Mouse (Mus musculus) lung, embryonic 16.5 days (tissue): Measurements from ENCODE around the gene Pgpep1. TPM values are rescaled to one million over a fixed set of nuclear protein-coding genes. Genes with fewer than 3 reads are reported as not detected.

Experiments used
- ATAC-seq: fragments of 200-750 bp; cut with Nextera tagmentation; 2 replicates; pipeline ENCODE4 v1.8.0; 2017; ENCODE audit warnings: low read depth, mild to moderate bottlenecking, moderate library complexity
- H3K27ac ChIP-seq: fragments of 300-500 bp; sonication (generic); 2 replicates; pipeline ENCODE4 v1.5.1; 2014; ENCODE audit warnings: mild to moderate bottlenecking, control low read depth, low read length
- H3K27me3 ChIP-seq: fragments of 300-500 bp; sonication (generic); 2 replicates; pipeline ENCODE4 v1.6.1; 2014; ENCODE audit warnings: low read depth, low read length, mixed read lengths; ENCODE audit not compliant: control insufficient read depth, insufficient read depth
- H3K36me3 ChIP-seq: fragments of 300-500 bp; sonication (generic); 2 replicates; pipeline ENCODE4 v1.6.1; 2014; ENCODE audit warnings: low read length; ENCODE audit not compliant: control insufficient read depth, insufficient read depth
- H3K4me1 ChIP-seq: fragments of 300-500 bp; sonication (generic); replicated peaks from 2 replicates; pipeline ENCODE4 v1.6.1; 2014; ENCODE audit warnings: low read length, mixed read lengths; ENCODE audit not compliant: control insufficient read depth, insufficient read depth
- H3K4me2 ChIP-seq: fragments of 300-500 bp; sonication (generic); 2 replicates; pipeline ENCODE4 v1.6.1; 2014; ENCODE audit warnings: low read depth, low read length, control low read depth
- H3K4me3 ChIP-seq: fragments of 300-500 bp; sonication (generic); 2 replicates; pipeline ENCODE4 v1.5.1; 2014; ENCODE audit warnings: mild to moderate bottlenecking, low read length, control low read depth
- H3K9ac ChIP-seq: fragments of 300-500 bp; sonication (generic); 2 replicates; pipeline ENCODE4 v1.6.1; 2014; ENCODE audit warnings: low read length, control low read depth
- H3K9me3 ChIP-seq: fragments of 300-500 bp; sonication (generic); 2 replicates; pipeline ENCODE4 v1.6.1; 2016; ENCODE audit warnings: low read length; ENCODE audit not compliant: control insufficient read depth
- WGBS: fragments of 180-500 bp; shearing (Covaris S2); extraction: QIAGEN DNeasy Blood & Tissue Kit; methylation state at CpG from one replicate; pipeline ENCODE4 v1.1.7; 2014; 5-methylcytosine and 5-hydroxymethylcytosine counted together
- polyA plus RNA-seq: library from polyadenylated mRNA; unstranded; fragments of >200 nt; fragmentation: Nextera tagmentation; extraction: Ambion mirVana; gene quantifications from 2 replicates; pipeline ENCODE4 v1.2.1, GENCODE M21; 2015

The Pgpep1 gene
- polyA plus RNA-seq, 1 experiment from 2014 or later = 46.7 TPM

GRCm38 (mm10) chr8:70699834-70700554 lies 39.8 kb upstream of the Pgpep1 start:
- Histone ChIP-seq H3K9ac (peak overlapping the region; percentile 99), H3K27me3 (no peaks in the 10 kb centered on the region), H3K27ac (peak overlapping the region; percentile 97), H3K9me3 (no peaks in the 10 kb centered on the region), H3K36me3 (peaks cover 6% of the 10 kb centered on the region; the same call in 1 of the 2 replicates), H3K4me3 (peak overlapping the region; percentile 95), H3K4me1 (peaks cover 46% of the 10 kb centered on the region), H3K4me2 (peak overlapping the region; percentile 82)
- WGBS = under 1% methylated on average over 59 of the region's 59 CpGs
- peak; percentile 15; the same call in 1 of the 2 replicates for ATAC-seq

GRCm38 (mm10) chr8:70699116-70699833 lies 39.1 kb upstream of the Pgpep1 start:
- H3K4me2 ChIP-seq = peak overlapping the region; percentile 82
- no peaks in the 10 kb centered on the region for H3K27me3 ChIP-seq
- H3K27ac ChIP-seq = peak overlapping the region; percentile 97
- H3K9me3 ChIP-seq = no peaks in the 10 kb centered on the region
- peak; percentile 6; the same call in 1 of the 2 replicates for ATAC-seq
- under 1% methylated on average over 66 of the region's 89 CpGs for WGBS
- H3K4me3 ChIP-seq = peak overlapping the region; percentile 95
- H3K9ac ChIP-seq = peak overlapping the region; percentile 99
- H3K4me1 ChIP-seq = peaks cover 46% of the 10 kb centered on the region
- peaks cover 6% of the 10 kb centered on the region; the same call in 1 of the 2 replicates for H3K36me3 ChIP-seq

- Histone ChIP-seq H3K9me3 (no peaks in the 10 kb centered on the region), H3K27me3 (no peaks in the 10 kb centered on the region), H3K4me2 (peak within 1 kb of the TSS; percentile 82), H3K4me3 (peak within 1 kb of the TSS; percentile 95), H3K4me1 (peaks cover 50% of the 10 kb centered on the region), H3K36me3 (peaks cover 6% of the 10 kb centered on the region; the same call in 1 of the 2 replicates), H3K27ac (peak within 1 kb of the TSS; percentile 97), H3K9ac (peak within 1 kb of the TSS; percentile 99)
- under 1% methylated on average over 47 of the region's 69 CpGs for WGBS
- ATAC-seq = peak; percentile 89
Measured at GRCm38 (mm10) chr8:70698310-70699109, 38.3 kb upstream of the Pgpep1 start, which contains the start of gene Jund. Gene Jund (plus strand): TSS chr8:70698949.

DNA sequence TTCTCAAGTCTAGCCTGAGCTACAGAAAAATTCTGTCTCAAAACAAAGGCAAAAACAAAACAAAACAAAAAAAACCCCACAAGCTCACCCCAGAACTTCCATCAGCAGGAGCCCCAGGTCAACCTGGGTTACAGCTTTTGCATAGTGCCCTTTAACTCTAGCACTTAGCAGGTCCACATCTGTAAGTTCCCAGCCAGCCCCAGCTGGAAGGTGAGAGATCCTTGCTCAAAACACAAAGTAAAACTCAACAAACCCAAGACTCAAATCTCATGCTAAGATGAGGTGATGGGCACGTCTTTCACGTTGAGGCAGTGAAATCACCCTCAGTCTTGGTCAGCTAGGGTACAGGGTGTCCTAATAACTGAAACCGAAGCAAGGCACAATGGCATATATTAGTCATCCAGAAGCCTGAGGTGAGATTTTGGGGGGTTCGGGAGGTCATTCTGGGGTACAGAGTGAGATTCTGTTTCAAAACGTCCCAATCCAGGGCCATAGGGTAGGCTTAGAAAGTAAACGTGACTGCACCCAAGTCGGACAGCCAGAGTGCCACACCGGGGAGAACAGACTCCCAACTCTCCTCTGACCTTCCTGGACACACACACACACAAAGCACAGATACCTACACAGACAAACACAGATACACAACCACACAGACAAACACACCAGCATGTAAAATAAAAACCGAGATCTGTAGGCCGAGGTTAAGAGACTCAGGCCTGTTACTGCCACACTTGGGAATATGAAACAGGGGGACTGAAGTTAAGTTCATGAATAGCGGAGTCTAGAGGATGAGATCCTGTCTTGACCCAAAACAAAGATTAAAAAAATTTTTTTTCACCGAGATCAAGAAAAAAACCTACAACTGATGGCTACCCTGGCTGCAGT lies 37.4 kb upstream of the Pgpep1 start:
- H3K4me3 ChIP-seq = peak overlapping the region; percentile 95
- ATAC-seq = no peak
- peaks cover 6% of the 10 kb centered on the region; the same call in 1 of the 2 replicates for H3K36me3 ChIP-seq
- 61% methylated on average over 12 of the region's 12 CpGs for WGBS
- H3K9me3 ChIP-seq = no peaks in the 10 kb centered on the region
- H3K9ac ChIP-seq = peak overlapping the region; percentile 68
- no peaks in the 10 kb centered on the region for H3K27me3 ChIP-seq
- H3K4me2 ChIP-seq = peak overlapping the region; percentile 59
- peak overlapping the region; percentile 95 for H3K27ac ChIP-seq
- H3K4me1 ChIP-seq = peaks cover 51% of the 10 kb centered on the region

DNA sequence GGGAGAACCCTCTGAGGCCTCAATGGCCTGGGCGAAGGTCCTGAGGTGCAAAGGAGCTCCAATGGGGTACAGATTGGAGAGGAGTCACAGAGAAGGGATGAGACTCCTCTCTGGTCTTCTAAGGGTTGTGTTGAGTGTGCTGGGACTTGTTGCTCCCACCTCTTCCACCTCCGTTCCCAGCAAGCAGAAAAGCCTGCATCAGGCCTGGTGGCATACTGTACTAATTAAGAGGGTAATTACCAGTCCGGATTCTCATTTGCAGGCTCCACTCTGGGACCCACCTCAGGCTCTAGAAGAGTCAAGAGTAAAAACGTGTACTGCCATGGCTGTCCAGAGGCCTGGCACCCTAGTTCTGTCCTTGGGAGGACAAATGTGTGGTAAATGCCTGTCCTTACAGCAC lies 36.8 kb upstream of the Pgpep1 start:
- Histone ChIP-seq H3K9me3 (no peaks in the 10 kb centered on the region), H3K27ac (peak overlapping the region; percentile 95), H3K36me3 (peaks cover 6% of the 10 kb centered on the region; the same call in 1 of the 2 replicates), H3K27me3 (no peaks in the 10 kb centered on the region), H3K9ac (peak overlapping the region; percentile 65), H3K4me2 (peak overlapping the region; percentile 56), H3K4me1 (peaks cover 51% of the 10 kb centered on the region), H3K4me3 (peak overlapping the region; percentile 29)
- WGBS = 41% methylated on average over 4 of the region's 4 CpGs
- ATAC-seq = no peak

GRCm38 (mm10) chr8:70696019-70696885 lies 36.1 kb upstream of the Pgpep1 start:
- 3% methylated on average over 31 of the region's 31 CpGs for WGBS
- peak; percentile 10 for ATAC-seq
- Histone ChIP-seq H3K4me3 (peak overlapping the region; percentile 29), H3K4me1 (peaks cover 52% of the 10 kb centered on the region), H3K27me3 (no peaks in the 10 kb centered on the region), H3K36me3 (peaks cover 2% of the 10 kb centered on the region; the same call in 1 of the 2 replicates), H3K4me2 (peak overlapping the region; percentile 56), H3K9ac (peak overlapping the region; percentile 65), H3K27ac (peak overlapping the region; percentile 95), H3K9me3 (no peaks in the 10 kb centered on the region)

DNA sequence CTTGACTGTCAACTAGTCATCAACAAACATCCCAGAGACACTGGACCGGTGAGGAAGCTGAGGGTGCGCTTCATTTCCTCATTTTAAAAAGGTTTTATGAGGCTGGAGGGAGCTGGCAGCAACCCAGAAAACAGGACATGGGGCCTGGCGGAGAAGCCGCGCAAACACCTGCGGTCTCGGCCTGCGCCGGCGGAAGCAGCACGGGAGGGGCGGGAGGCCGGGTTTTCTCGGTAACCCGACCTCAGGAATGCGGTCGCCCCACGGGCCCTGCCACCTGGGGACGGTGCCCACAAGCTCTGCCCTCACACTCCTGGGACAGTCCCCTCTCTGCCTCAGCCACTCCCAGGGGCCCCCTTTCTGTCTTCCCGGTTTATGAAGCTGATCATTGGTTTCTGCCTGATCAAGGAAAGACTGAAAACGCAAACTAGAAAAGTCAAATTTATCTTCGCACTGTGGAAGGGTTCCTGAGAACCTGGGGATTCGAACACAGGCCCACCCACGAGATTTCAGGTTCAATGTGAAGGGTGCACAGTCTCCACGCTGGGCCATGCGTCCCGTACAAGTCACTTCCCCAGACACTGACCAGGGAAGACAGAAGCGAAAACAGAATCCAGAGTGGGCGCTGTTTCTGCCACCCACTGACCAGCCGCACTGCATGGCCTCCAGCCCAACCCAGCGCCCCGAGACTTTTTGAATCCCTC lies 35.3 kb upstream of the Pgpep1 start:
- ATAC-seq = no peak
- Histone ChIP-seq H3K4me3 (no peak overlapping the region), H3K9ac (peak overlapping the region; percentile 65), H3K9me3 (no peaks in the 10 kb centered on the region), H3K4me1 (peaks cover 50% of the 10 kb centered on the region), H3K27me3 (no peaks in the 10 kb centered on the region), H3K36me3 (no peaks in the 10 kb centered on the region), H3K4me2 (peak overlapping the region; percentile 3; the same call in 1 of the 2 replicates), H3K27ac (peak overlapping the region; percentile 95)
- 26% methylated on average over 32 of the region's 32 CpGs for WGBS
